Mouse (Mus musculus): ENCODE data around the gene Sod2.
"Not testable (repeated sequence)": the region's sequence is repeated elsewhere in the genome, so short reads cannot be mapped to it uniquely, and the experiment has no call there.

Gene Sod2

DNA sequence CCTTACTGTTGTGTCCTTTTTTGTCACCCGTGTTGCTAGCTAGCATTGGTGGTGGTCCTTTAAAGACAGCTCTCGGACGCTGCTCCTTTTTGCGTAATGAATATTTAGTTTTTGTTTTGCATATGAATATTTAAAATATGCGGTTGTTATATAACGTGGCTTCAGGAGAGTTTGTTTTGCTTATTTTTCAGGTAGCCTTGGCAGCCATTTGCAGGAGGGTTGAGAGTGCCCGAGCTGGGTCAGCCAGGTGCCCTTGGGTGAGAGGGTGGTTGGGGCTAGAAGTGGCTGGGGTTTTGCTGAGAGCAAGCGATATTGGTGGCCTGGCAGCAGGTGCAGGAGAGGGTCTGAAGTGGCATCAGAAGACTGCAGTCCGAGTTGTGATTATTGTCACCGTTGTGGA, 1.9 kb downstream of the Sod2 start:
- CTCF ChIA-PET, result interaction anchor here (0.5 to 1.1 kb wide), 2 partner anchors 11 to 636 kb away, joined by 5 read pairs; no protein-coding TSS in a partner anchor

DNA sequence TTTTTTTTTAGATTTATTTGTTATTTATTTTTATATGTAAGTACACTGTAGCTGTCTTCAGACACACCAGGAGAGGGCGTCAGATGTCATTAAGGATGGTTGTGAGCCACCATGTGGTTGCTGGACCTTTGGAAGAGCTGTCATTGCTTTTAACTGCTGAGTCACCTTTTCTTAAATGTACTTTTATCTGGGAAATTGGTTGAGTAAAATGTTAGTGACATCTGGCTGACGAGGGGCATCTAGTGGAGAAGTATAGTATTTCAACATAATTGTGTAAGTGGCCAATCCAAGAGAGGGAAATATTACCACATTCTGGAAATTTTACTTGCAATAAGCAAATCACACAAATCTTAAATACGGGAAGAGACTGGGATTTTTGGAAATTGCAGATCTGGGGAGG, 3.2 kb downstream of the Sod2 start:
- CTCF ChIA-PET, result interaction anchor here (0.6 kb wide), 1 partner anchor 28 kb away, joined by 6 read pairs; no protein-coding TSS in a partner anchor

DNA sequence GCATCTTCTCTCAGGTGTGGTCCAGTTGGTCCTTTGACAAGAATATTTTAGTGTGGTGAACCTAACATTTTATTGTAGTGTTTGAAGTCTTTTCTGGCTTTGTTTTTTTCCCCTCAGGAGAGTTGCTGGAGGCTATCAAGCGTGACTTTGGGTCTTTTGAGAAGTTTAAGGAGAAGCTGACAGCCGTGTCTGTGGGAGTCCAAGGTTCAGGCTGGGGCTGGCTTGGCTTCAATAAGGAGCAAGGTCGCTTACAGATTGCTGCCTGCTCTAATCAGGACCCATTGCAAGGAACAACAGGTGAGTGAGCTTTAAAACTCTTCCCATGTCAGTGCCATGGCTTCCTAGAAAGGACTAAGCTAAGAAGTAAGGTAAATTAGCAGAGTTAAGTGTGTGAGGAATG, 6.7 kb downstream of the Sod2 start:
- CTCF ChIA-PET, result no interaction called here

DNA sequence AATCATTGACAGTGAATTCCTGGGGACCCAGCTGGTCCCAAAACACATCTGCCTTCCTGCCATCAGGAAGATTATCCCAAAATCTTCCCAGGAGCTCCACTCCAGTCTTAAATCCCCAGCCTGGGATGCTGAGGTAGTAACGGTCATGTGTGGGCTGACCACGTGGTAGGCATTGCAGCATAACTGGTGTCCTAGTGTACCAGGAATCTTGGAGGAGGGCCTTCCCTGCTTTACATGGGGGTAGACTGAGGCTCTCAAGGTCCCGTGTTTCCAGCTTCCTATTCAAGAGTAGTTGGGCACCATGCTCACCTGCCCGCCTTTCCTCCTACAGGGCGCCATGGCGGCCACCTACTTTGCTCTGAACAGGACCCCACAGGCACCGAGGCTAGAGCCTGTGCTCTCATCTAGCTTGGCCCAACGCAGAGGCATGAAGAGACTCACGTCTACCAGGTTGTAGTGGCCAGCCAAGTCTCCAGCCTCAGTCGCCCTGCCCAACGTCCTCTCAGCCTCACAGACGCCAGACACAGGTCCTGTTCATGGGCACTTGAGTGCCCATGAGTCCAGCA, 30.1 kb downstream of the Sod2 start:
- CTCF ChIA-PET, result not testable (repeated sequence)

DNA sequence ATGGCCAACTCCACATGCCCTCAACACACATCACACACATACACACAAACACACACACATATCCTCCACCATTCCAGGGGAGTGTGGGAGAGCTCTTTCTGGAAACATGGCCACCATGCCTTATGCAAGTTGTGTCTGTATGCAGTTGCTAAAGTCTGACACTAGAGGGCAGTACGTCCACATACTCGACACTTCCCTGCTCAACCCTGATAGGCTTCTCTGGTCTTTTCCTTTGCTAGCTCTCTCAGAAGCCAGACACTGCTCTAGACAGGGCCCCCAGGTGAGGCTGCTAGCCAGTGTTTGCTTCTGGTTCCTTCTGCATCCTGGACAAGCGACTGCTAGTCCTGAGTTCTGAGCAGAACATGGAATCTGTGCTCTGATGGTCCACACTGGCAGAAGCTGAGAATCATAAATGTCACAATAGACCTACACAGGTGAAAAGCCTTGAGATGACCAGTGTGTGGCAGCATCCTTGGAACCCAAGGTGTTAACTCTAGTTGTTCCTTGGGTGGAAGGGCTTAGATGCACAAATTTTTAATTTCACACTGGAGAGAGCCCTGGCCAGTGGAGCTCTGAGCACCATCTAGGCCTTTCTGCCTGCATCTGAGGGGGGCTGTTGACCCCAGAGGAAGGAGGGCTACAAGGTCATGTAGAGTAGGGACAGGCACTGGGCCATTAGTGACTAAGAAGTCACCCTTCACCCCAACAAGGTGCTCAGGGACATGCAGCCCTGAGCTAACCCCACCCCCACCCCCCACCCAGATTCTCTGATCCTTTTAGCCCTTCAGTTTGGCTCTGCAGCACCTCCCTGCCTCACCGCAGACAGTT, 37.4 kb downstream of the Sod2 start:
- CTCF ChIA-PET, result not testable (repeated sequence)

DNA sequence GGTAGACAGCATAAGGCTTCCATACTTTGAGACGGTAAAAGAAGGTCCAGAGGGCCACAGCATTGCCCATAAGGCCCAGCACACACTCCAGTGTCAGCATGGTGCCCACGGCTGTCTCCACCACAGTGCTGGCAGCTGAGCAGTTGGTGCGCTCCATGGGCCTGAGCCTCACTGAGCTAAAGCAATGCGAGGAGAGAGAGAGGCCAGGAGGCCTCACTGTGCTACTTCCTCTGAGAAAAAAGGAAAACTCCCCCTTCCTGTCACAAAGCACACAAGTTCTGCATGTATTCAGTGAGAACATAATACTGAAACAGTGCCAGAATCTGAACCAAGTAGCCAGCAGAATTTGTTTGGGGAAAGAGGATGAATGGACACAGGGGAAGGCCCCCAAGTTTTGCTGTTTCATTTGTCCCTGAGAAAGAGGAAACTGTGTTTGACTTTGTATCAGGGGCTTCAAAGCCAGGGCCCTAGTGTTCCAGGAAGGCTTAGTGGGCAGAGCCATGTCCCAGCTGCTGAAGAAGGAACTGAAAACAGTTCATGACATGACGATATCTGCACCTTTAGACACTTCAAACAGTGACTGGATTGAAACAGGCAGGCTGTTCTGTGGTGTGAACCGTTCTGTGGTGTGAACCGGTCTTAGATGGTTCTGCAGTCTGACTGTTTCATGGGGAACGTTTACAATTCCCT, 45.6 kb downstream of the Sod2 start, which contains the start of gene Gpr31b:
Gene Gpr31b, minus strand, starts transcription at position 173 of the 690 bp plus-strand sequence.
- CTCF ChIA-PET, result not testable (repeated sequence)

DNA sequence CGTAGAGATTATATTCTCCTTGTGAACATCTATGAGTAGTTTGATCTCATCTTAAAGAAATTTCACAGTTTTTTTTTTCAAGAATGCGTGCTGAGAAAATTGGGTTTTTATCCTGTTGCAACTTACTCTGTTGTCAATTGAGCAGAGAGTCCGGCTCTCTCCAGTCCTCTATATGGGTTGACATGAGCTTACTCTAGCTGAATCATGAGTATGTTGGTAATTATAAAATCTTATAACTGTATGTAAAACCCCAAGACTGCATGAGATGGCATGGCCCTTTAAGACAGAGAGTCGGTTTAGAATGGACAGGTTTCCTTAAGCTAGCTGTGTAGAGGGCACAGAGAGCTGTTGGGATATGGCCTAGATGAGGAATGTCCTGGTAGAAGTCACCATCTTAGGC, 54.2 kb downstream of the Sod2 start, which contains the start of gene Tcp10b:
Gene Tcp10b, plus strand, starts transcription at position 301 of the 400 bp plus-strand sequence.
- CTCF ChIA-PET, result not testable (repeated sequence)

DNA sequence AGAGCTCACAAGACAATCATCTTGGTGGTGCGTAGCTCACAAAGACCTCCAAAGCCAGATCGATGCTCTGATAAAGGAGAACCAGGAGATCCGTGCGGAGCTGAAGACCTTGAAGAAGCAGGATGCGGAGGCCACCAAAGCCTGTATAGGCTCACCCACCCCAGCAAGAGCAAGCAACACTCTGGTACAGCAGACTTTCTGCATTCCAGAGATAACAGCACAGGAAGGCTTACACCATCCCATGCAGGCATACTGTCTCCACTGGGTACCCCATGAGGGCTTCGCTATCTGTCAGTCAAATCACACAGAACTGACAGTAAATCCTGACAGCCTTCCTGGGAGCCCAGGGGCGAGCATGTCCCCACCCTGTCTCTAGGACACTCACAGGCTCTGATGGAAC, 56.2 kb downstream of the Sod2 start:
- CTCF ChIA-PET, result not testable (repeated sequence)

DNA sequence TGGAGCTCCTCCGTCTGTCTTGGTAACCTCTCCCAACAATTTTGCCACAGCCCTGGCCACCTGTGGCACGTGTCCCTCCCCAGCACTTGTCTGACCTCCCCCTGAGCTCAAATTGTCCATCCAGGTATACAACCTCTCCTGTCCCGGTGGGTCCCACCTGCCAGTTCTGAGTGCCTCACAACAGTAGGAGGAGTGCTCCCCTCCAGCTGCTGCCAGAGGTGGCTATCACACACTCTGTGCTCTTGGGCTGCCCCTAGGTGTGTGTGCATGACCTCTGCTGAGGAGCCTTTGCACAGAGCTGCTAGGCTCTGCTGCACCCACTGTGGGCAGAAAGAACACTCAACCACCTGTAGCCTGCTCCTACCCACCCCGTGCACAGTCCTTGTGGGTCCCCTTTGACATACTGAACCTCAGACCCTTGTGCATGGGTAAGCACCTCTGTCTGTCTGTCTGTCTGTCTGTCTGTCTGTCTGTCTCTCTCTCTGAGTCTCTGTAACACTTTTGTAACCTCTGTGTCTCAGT, 61.3 kb downstream of the Sod2 start:
- CTCF ChIA-PET, result not testable (repeated sequence)

DNA sequence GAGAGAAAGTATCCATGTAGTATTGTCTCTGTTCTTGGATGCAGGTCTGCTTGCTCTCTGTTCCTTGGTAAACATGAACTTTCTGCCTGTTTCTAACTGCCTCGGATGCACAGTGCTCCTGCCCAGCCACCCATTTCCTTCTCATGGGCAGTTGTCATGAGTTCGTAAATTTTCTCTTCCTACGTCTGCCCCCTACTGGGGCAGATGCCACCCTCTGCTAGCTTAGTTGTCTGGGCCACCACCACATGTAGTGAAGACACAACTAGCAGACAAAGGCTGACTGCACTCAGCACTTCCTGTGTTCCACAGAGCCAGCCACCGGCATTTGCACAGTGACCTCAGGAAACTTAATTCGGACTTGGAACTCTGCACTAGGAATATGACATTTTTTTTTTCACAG, 62.6 kb downstream of the Sod2 start:
- CTCF ChIA-PET, result not testable (repeated sequence)

All from spleen, embryonic (tissue).